Mouse (Mus musculus): ENCODE measurements around the gene Cmss1. TPM values are rescaled to one million over a fixed set of nuclear protein-coding genes. Genes with fewer than 3 reads are reported as not detected.

Cmss1 gene
- polyA plus RNA-seq, 1 experiment: 2.6 TPM

DNA sequence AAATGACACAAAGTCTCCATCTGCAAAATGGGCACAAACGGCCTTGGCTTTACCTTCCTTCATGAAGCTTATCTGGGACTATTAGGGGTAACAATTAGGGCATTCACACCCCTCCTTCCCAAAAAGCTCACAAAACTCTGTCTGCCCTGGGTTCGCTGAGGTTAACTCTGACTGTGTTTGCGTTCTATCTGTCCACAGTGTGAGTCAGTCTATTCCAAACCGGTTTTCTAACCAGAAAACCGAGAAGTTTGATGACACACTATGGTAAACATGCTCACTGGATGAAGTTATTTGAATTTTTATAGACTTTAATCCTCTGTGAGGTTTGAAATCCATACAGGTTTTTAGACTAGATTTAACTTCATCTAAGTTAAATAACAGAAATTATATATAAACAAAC lies 81.6 kb downstream of the Cmss1 start:
- H3K27me3 ChIP-seq (ENCODE audit: control insufficient read depth, insufficient read depth, low read length): no peaks in the 10 kb centered on the region
- H3K4me3 ChIP-seq (ENCODE audit: low read depth, low read length): no peak overlapping the region
- TF ChIP-seq CTCF (IDR thresholded peaks at IDR 0.05; ENCODE audit: extremely low read depth, insufficient read length, insufficient replicate concordance, low read depth, low read length): no peak
- TF ChIP-seq POLR2A (IDR thresholded peaks at IDR 0.05; ENCODE audit: low read depth, low read length): no peak
- H3K36me3 ChIP-seq (ENCODE audit: control insufficient read depth, insufficient read depth, low read length): no peaks in the 10 kb centered on the region
- 70% methylated on average over 5 of the region's 5 CpGs for WGBS
- no peak overlapping the region for H3K27ac ChIP-seq (ENCODE audit: insufficient read depth, low read depth, low read length)
- H3K4me1 ChIP-seq (ENCODE audit: control insufficient read depth, insufficient read depth, insufficient read length, low read length): peaks cover 3% of the 10 kb centered on the region; the same call in 1 of the 2 replicates

DNA sequence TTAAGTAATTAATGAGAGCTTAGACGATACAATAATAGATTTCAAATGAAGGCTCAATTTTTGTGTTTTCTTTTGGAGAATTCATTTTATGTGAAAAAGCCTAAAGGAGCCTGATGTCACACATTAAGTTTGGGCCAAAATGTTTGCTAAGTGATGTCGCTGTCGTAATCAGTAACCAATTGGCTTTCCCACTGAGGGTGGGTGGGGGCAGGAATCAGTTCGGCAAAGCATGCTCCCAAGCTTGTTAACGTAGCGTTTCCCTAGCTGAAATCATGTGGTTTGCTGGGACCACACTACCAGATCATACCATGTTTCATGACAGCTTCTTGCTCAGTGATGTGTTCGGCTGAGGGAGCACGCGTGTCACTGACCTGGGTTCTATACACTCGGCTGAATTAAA lies 91.0 kb downstream of the Cmss1 start:
- no peaks in the 10 kb centered on the region for H3K36me3 ChIP-seq (ENCODE audit: control insufficient read depth, insufficient read depth, low read length)
- no peaks in the 10 kb centered on the region for H3K27me3 ChIP-seq (ENCODE audit: control insufficient read depth, insufficient read depth, low read length)
- no peak overlapping the region for H3K27ac ChIP-seq (ENCODE audit: insufficient read depth, low read depth, low read length)
- 91% methylated on average over 10 of the region's 10 CpGs for WGBS
- no peak overlapping the region for H3K4me3 ChIP-seq (ENCODE audit: low read depth, low read length)
- no peak for TF ChIP-seq POLR2A (IDR thresholded peaks at IDR 0.05; ENCODE audit: low read depth, low read length)
- no peak for TF ChIP-seq CTCF (IDR thresholded peaks at IDR 0.05; ENCODE audit: extremely low read depth, insufficient read length, insufficient replicate concordance, low read depth, low read length)
- peaks cover 3% of the 10 kb centered on the region; the same call in 1 of the 2 replicates for H3K4me1 ChIP-seq (ENCODE audit: control insufficient read depth, insufficient read depth, insufficient read length, low read length)

DNA sequence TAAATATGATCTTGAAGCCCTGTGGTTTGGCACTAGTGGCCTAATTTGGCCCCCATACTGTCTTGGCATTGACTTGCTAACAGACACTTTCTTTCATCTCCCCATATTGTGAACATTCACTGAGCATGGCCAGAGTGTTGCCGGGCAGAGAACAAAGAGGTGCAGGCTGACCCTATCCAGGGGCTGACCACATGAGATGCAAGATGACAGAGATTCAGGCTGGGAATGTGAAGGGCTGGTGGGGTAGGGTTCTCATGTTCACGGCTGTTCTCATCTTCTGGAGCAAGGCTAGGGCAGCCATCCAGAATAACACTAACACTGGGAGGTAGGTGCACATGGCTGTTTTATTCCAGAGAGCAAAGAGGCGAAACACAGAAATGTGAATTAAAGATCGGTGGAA lies 92.3 kb downstream of the Cmss1 start:
- H3K27me3 ChIP-seq (ENCODE audit: control insufficient read depth, insufficient read depth, low read length): no peaks in the 10 kb centered on the region
- H3K4me1 ChIP-seq (ENCODE audit: control insufficient read depth, insufficient read depth, insufficient read length, low read length): no peaks in the 10 kb centered on the region
- H3K27ac ChIP-seq (ENCODE audit: insufficient read depth, low read depth, low read length): no peak overlapping the region
- no peak overlapping the region for H3K4me3 ChIP-seq (ENCODE audit: low read depth, low read length)
- TF ChIP-seq CTCF (IDR thresholded peaks at IDR 0.05; ENCODE audit: extremely low read depth, insufficient read length, insufficient replicate concordance, low read depth, low read length) (no peak), POLR2A (IDR thresholded peaks at IDR 0.05; ENCODE audit: low read depth, low read length) (no peak)
- 95% methylated on average over 4 of the region's 4 CpGs for WGBS
- no peaks in the 10 kb centered on the region for H3K36me3 ChIP-seq (ENCODE audit: control insufficient read depth, insufficient read depth, low read length)

DNA sequence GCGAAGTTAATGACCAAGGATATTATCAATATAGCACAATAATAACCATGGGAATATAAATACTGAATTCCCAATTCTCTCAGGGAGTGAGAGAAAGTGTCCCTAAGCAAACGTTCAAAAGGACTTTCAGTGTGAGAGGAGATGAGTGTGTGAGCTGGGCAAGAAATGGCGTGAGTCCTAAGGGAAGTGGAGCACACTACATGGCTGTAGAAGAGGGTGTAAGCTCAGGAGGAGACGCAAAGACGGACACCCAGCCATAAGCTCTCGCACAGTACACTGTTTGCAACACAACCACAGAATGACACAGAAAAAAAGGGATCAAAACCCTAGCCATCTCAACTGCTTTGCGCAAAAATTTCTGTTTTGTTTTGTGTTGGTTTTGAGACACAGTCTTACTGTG lies 93.1 kb downstream of the Cmss1 start:
- Histone ChIP-seq H3K4me1 (ENCODE audit: control insufficient read depth, insufficient read depth, insufficient read length, low read length) (no peaks in the 10 kb centered on the region), H3K27ac (ENCODE audit: insufficient read depth, low read depth, low read length) (no peak overlapping the region), H3K36me3 (ENCODE audit: control insufficient read depth, insufficient read depth, low read length) (no peaks in the 10 kb centered on the region), H3K4me3 (ENCODE audit: low read depth, low read length) (no peak overlapping the region), H3K27me3 (ENCODE audit: control insufficient read depth, insufficient read depth, low read length) (no peaks in the 10 kb centered on the region)
- WGBS: 89% methylated on average over 7 of the region's 7 CpGs
- TF ChIP-seq CTCF (IDR thresholded peaks at IDR 0.05; ENCODE audit: extremely low read depth, insufficient read length, insufficient replicate concordance, low read depth, low read length): no peak
- TF ChIP-seq POLR2A (IDR thresholded peaks at IDR 0.05; ENCODE audit: low read depth, low read length): no peak

DNA sequence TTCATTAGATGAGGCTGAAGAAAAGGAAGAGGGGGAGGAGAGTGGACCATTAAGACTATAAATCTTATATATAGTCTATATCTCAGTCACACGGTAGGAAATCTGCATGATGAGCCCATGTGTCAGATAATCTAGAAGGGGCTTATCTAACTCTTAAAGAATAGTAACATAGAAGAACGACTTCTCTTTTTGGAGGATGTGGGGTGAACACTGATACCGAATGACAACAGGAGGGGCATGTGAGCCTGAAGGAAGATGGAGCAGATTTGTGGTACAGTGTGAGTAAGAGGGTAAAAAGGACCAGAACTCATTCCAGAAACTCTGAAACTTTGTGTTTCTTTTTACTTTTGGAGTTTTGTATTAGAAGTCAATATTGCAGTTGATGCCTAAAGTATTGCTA lies 97.6 kb downstream of the Cmss1 start:
- no peak overlapping the region for H3K27ac ChIP-seq (ENCODE audit: insufficient read depth, low read depth, low read length)
- no peaks in the 10 kb centered on the region; the same call in 1 of the 2 replicates for H3K4me1 ChIP-seq (ENCODE audit: control insufficient read depth, insufficient read depth, insufficient read length, low read length)
- no peaks in the 10 kb centered on the region for H3K27me3 ChIP-seq (ENCODE audit: control insufficient read depth, insufficient read depth, low read length)
- TF ChIP-seq CTCF (IDR thresholded peaks at IDR 0.05; ENCODE audit: extremely low read depth, insufficient read length, insufficient replicate concordance, low read depth, low read length) (no peak), POLR2A (IDR thresholded peaks at IDR 0.05; ENCODE audit: low read depth, low read length) (no peak)
- no peaks in the 10 kb centered on the region for H3K36me3 ChIP-seq (ENCODE audit: control insufficient read depth, insufficient read depth, low read length)
- H3K4me3 ChIP-seq (ENCODE audit: low read depth, low read length): no peak overlapping the region
- WGBS: 83% methylated on average over 3 of the region's 3 CpGs

DNA sequence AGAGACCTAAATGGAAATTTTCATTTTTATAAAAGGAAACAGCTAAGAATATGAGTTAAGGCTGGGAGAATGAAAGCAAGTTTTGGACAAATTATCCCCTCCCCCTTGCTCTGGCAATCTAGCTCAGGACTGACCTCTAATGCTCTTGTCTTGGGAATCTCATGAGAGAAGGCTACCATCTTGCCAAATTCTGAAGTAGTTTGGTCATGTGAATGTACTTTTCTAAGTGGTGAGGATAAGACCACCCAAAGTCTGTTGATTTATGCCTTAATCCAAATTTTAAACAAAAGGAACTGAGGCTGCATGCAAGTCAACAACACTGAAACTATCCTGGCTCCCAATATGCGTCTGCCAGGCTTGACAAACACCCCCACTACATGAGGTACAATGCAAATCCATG lies 98.3 kb downstream of the Cmss1 start:
- H3K4me3 ChIP-seq (ENCODE audit: low read depth, low read length): no peak overlapping the region
- no peaks in the 10 kb centered on the region for H3K27me3 ChIP-seq (ENCODE audit: control insufficient read depth, insufficient read depth, low read length)
- peak overlapping the region; percentile 49 for H3K27ac ChIP-seq (ENCODE audit: insufficient read depth, low read depth, low read length)
- H3K4me1 ChIP-seq (ENCODE audit: control insufficient read depth, insufficient read depth, insufficient read length, low read length): no peaks in the 10 kb centered on the region; the same call in 1 of the 2 replicates
- TF ChIP-seq CTCF (IDR thresholded peaks at IDR 0.05; ENCODE audit: extremely low read depth, insufficient read length, insufficient replicate concordance, low read depth, low read length): no peak
- no peak for TF ChIP-seq POLR2A (IDR thresholded peaks at IDR 0.05; ENCODE audit: low read depth, low read length)
- WGBS: 85% methylated on average over 1 of the region's 1 CpGs
- no peaks in the 10 kb centered on the region for H3K36me3 ChIP-seq (ENCODE audit: control insufficient read depth, insufficient read depth, low read length)

DNA sequence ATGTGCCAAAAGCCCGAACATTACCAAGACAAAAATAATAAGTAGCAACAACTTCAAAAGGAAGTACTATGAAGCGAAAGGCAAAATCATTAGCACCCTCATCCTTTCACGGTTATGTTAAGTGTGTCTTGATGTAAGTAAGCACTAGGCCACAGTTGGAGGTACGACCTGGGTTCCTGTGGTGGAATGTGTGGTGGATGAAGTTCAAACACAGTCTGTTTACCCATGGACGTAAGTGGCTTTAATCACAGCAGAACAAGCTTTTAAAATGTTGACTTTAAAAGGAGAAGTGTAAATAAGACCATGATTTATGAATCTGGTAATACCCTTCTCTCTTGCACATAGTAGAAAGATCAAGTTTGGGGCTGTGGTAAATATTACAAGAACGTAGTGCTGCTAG lies 100.5 kb downstream of the Cmss1 start:
- TF ChIP-seq CTCF (IDR thresholded peaks at IDR 0.05; ENCODE audit: extremely low read depth, insufficient read length, insufficient replicate concordance, low read depth, low read length): no peak
- no peak for TF ChIP-seq POLR2A (IDR thresholded peaks at IDR 0.05; ENCODE audit: low read depth, low read length)
- Histone ChIP-seq H3K27me3 (ENCODE audit: control insufficient read depth, insufficient read depth, low read length) (no peaks in the 10 kb centered on the region), H3K4me1 (ENCODE audit: control insufficient read depth, insufficient read depth, insufficient read length, low read length) (peaks cover 2% of the 10 kb centered on the region; the same call in 1 of the 2 replicates), H3K4me3 (ENCODE audit: low read depth, low read length) (no peak overlapping the region), H3K27ac (ENCODE audit: insufficient read depth, low read depth, low read length) (no peak overlapping the region), H3K36me3 (ENCODE audit: control insufficient read depth, insufficient read depth, low read length) (no peaks in the 10 kb centered on the region)
- 51% methylated on average over 6 of the region's 6 CpGs for WGBS

Data from small intestine, adult 2 months (tissue).